Mouse (Mus musculus) forebrain, embryonic 12.5 days (tissue): Measurements from ENCODE around the gene Slc26a8. TPM values are rescaled to one million over a fixed set of nuclear protein-coding genes. Genes with fewer than 3 reads are reported as not detected.

Experiments
- ATAC-seq: fragments of 200-750 bp; cut with Nextera tagmentation; 2 replicates; pipeline ENCODE4 v1.8.0; 2017; ENCODE audit warnings: moderate TSS enrichment; ENCODE audit not compliant: low FRiP score
- H3K27ac ChIP-seq: fragments of 300-500 bp; sonication (generic); 2 replicates; pipeline ENCODE4 v1.5.1; 2016; ENCODE audit warnings: mild to moderate bottlenecking
- H3K27me3 ChIP-seq: fragments of 300-500 bp; sonication (generic); 2 replicates; pipeline ENCODE4 v1.6.1; 2016; ENCODE audit warnings: mild to moderate bottlenecking
- H3K36me3 ChIP-seq: fragments of 300-500 bp; sonication (generic); replicated peaks from 2 replicates; pipeline ENCODE4 v1.6.1; 2016; ENCODE audit warnings: mild to moderate bottlenecking
- H3K4me1 ChIP-seq: fragments of 300-500 bp; sonication (generic); 2 replicates; pipeline ENCODE4 v1.6.1; 2016
- H3K4me2 ChIP-seq: fragments of 300-500 bp; sonication (generic); 2 replicates; pipeline ENCODE4 v1.6.1; 2016; ENCODE audit warnings: mild to moderate bottlenecking, moderate library complexity
- H3K4me3 ChIP-seq: fragments of 300-500 bp; sonication (generic); replicated peaks from 2 replicates; pipeline ENCODE4 v1.5.1; 2016; ENCODE audit warnings: mild to moderate bottlenecking
- H3K9ac ChIP-seq: fragments of 300-500 bp; sonication (generic); 2 replicates; pipeline ENCODE4 v1.6.1; 2016; ENCODE audit warnings: mild to moderate bottlenecking
- H3K9me3 ChIP-seq: fragments of 300-500 bp; sonication (generic); 2 replicates; pipeline ENCODE4 v1.6.1; 2016
- WGBS: fragments of 180-500 bp; shearing (Covaris S2); methylation state at CpG from one replicate; pipeline ENCODE4 v1.1.7; 2016; 5-methylcytosine and 5-hydroxymethylcytosine counted together
- polyA plus RNA-seq: library from polyadenylated mRNA; unstranded; fragments of >200 nt; fragmentation: Nextera tagmentation; extraction: Ambion mirVana; gene quantifications from 2 replicates; pipeline ENCODE4 v1.2.1, GENCODE M21; 2016

The Slc26a8 gene
- polyA plus RNA-seq, 1 experiment from 2014 or later = 0.80 TPM

- no peak overlapping the region for H3K4me3 ChIP-seq
- H3K9ac ChIP-seq = no peak overlapping the region
- ATAC-seq = no peak
- peaks cover 7% of the 10 kb centered on the region for H3K4me1 ChIP-seq
- 91% methylated on average over 8 of the region's 8 CpGs for WGBS
- no peaks in the 10 kb centered on the region for H3K27me3 ChIP-seq
- no peaks in the 10 kb centered on the region for H3K9me3 ChIP-seq
- no peak overlapping the region for H3K4me2 ChIP-seq
- peaks cover 18% of the 10 kb centered on the region for H3K36me3 ChIP-seq
- H3K27ac ChIP-seq = no peak overlapping the region
These were observed 20.3 kb upstream of the Slc26a8 start for GRCm38 (mm10) chr17:28710291-28710688.

DNA sequence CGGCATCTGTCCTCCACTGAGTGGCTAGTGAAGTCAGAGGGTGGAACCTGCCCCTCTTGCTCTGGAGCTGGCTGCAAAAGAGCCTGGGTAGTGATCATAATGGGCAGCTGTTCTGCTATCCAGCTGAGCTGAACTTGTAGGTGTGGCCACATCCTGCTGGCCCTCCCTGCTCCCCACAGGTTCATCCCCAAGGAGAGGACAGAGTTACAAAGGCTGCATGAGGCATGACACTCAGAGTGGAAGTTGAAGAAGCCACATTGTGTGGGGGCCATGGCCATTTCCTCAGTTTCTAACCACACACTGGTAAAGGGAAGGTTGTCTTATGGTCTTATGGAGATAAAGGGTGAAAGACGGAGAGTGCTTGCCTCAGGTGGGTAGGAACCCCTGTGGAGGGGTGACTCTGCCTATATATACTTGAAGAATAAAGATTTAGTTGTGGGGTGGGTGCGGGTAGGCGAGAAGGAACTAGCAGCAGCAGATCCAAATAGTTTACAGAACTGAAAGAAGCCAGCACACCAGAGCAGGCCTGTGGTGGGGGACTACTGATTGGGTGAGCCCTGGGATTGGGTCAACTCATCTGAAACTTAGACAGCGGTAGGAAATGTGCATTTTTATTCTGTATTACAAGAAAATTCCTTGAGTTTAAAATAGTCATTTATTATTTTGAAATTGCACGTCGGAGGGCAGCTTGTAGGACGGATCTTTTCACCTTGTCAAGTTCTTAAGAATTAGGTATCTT is 19.7 kb upstream of the Slc26a8 start:
- Histone ChIP-seq H3K36me3 (peaks cover 12% of the 10 kb centered on the region), H3K27ac (0 out of 2 replicates have a peak overlapping the region, but pooled peaks have one; percentile 59), H3K4me1 (peaks cover 7% of the 10 kb centered on the region), H3K4me2 (no peak overlapping the region), H3K9ac (no peak overlapping the region), H3K27me3 (no peaks in the 10 kb centered on the region), H3K4me3 (no peak overlapping the region), H3K9me3 (no peaks in the 10 kb centered on the region)
- WGBS = 92% methylated on average over 8 of the region's 8 CpGs
- no peak for ATAC-seq

- no peak overlapping the region for H3K9ac ChIP-seq
- H3K4me1 ChIP-seq = peaks cover 7% of the 10 kb centered on the region
- no peak overlapping the region for H3K4me2 ChIP-seq
- WGBS = 64% methylated on average over 2 of the region's 2 CpGs
- no peak overlapping the region for H3K4me3 ChIP-seq
- peaks cover 5% of the 10 kb centered on the region for H3K36me3 ChIP-seq
- no peak for ATAC-seq
- H3K9me3 ChIP-seq = no peaks in the 10 kb centered on the region
- H3K27me3 ChIP-seq = no peaks in the 10 kb centered on the region
- H3K27ac ChIP-seq = no peak overlapping the region
These were observed 19.0 kb upstream of the Slc26a8 start for GRCm38 (mm10) chr17:28708989-28709388.

DNA sequence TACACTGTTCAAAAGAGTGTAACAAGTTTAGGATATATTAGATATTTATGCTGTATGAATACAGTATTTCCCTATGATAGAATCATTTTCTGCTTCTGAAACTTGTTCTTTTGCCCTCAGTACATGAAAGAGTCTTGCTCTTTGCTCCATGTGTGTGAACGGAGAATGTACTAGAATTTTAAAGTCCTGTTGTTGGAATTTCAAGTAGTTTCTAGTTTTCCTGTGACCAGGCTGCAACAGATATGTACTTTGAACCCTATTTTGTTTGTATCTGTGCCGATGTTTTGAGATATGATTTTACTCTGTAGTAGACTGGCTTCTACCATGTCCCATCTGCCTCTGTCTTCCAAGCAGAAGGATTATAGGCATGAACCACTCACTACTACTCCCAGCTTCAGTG is 17.8 kb upstream of the Slc26a8 start:
- H3K9me3 ChIP-seq = no peaks in the 10 kb centered on the region
- peaks cover 7% of the 10 kb centered on the region for H3K4me1 ChIP-seq
- no peak overlapping the region for H3K4me3 ChIP-seq
- no peak overlapping the region for H3K4me2 ChIP-seq
- 92% methylated on average over 2 of the region's 2 CpGs for WGBS
- no peaks in the 10 kb centered on the region for H3K27me3 ChIP-seq
- no peak overlapping the region for H3K27ac ChIP-seq
- no peak overlapping the region for H3K9ac ChIP-seq
- H3K36me3 ChIP-seq = no peaks in the 10 kb centered on the region
- no peak for ATAC-seq

DNA sequence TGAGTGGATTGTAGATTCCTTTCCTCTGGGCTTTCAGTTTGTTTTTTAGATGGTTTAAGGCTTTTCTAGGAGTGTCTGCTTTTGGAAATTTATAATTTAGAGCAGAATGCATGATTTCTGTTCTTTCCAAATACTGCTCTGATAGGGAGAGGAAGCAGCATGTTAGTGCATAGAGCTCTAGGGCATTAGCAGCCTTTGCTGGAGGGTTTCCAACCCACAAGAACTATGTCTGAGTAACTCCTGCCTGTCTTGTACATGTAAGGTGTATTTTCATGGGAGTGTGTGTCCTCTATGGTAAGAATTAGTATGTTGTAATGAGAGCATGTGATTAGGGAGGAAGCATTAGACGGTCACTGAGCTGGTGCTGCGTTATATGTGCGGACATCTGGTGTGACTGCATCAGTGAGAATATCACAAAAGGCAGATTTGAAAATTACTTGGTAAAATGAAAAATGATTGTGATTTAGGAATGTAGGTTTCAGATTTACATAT is 17.1 kb upstream of the Slc26a8 start:
- no peak overlapping the region for H3K4me3 ChIP-seq
- H3K9me3 ChIP-seq = no peaks in the 10 kb centered on the region
- no peak overlapping the region for H3K9ac ChIP-seq
- 93% methylated on average over 3 of the region's 3 CpGs for WGBS
- no peak overlapping the region for H3K27ac ChIP-seq
- no peak for ATAC-seq
- H3K27me3 ChIP-seq = no peaks in the 10 kb centered on the region
- peaks cover 7% of the 10 kb centered on the region for H3K4me1 ChIP-seq
- no peak overlapping the region for H3K4me2 ChIP-seq
- H3K36me3 ChIP-seq = no peaks in the 10 kb centered on the region

DNA sequence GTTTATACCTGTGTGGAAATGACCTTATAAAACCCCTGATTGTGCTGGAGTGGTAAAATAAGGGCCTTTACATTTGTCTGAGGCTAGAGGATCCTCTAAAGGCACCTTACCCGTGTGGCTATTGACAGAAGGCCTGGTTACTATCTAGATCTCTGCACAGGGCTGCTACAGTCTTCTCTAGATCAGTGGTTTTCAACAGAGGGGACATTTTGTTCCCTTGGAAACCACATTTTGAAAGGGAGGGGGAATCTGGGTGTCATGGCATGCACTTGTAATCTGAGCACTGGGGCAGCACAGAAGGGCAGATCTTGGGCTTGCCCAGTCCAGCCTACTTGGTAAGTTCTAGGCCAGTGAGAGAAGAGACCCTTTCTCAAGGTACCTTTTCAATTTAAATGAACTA is 16.7 kb upstream of the Slc26a8 start:
- H3K27ac ChIP-seq = no peak overlapping the region
- H3K4me2 ChIP-seq = no peak overlapping the region
- peaks cover 7% of the 10 kb centered on the region for H3K4me1 ChIP-seq
- no peak overlapping the region for H3K9ac ChIP-seq
- no peak overlapping the region for H3K4me3 ChIP-seq
- 53% methylated on average over 1 of the region's 1 CpGs for WGBS
- H3K36me3 ChIP-seq = no peaks in the 10 kb centered on the region
- no peaks in the 10 kb centered on the region for H3K27me3 ChIP-seq
- no peaks in the 10 kb centered on the region for H3K9me3 ChIP-seq
- ATAC-seq = no peak

DNA sequence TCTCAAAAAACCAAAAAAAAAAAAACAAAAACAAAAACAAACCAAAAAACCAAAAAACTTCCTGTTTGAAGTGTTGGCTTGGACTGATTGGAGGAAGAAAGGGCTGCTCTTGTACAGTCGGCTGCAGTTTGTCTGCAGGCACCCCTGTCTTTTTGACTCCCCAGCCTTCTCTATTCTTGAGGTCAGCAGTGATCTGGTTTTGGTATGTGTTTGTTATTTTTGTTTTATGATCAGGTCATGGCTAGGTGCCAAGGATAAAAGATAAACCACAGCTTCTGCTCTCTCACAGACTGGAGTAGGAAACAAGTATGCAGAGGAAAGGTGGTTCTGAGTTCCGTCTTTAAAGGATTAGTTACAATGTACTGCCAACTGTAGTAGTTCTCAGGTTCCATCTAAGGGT is 12.6 kb upstream of the Slc26a8 start:
- no peak overlapping the region for H3K4me2 ChIP-seq
- WGBS = 83% methylated on average over 2 of the region's 2 CpGs
- H3K4me1 ChIP-seq = peaks cover 8% of the 10 kb centered on the region
- H3K27ac ChIP-seq = no peak overlapping the region
- no peaks in the 10 kb centered on the region for H3K27me3 ChIP-seq
- no peak overlapping the region for H3K4me3 ChIP-seq
- H3K36me3 ChIP-seq = no peaks in the 10 kb centered on the region
- no peak for ATAC-seq
- no peak overlapping the region for H3K9ac ChIP-seq
- no peaks in the 10 kb centered on the region for H3K9me3 ChIP-seq

GRCm38 (mm10) chr17:28701737-28702136 is 11.7 kb upstream of the Slc26a8 start:
- WGBS = 89% methylated on average over 3 of the region's 3 CpGs
- H3K36me3 ChIP-seq = no peaks in the 10 kb centered on the region
- H3K4me2 ChIP-seq = no peak overlapping the region
- H3K27ac ChIP-seq = no peak overlapping the region
- no peaks in the 10 kb centered on the region for H3K9me3 ChIP-seq
- peaks cover 15% of the 10 kb centered on the region for H3K4me1 ChIP-seq
- H3K9ac ChIP-seq = no peak overlapping the region
- ATAC-seq = no peak
- H3K4me3 ChIP-seq = no peak overlapping the region
- H3K27me3 ChIP-seq = no peaks in the 10 kb centered on the region

DNA sequence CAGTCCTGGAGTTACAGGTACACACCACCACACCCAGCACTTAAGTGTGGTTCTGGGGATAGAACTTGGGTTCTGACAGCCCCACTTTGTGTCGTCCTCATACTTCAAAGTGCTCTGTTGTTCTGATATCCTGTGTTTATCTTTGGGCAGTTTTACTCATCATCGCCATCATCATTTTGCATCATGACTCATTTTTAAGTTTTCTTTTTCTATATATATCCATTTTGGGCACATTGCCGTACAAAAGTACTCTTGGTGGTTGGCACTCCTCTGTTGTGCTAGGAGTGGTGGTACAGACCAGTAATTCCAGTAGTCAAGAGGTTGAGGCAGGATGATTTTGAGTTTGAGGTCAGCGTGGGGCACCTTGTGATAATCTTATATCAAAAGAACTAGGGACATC is 11.1 kb upstream of the Slc26a8 start:
- no peaks in the 10 kb centered on the region for H3K36me3 ChIP-seq
- H3K27ac ChIP-seq = no peak overlapping the region
- H3K4me1 ChIP-seq = peaks cover 20% of the 10 kb centered on the region
- WGBS = 95% methylated on average over 4 of the region's 4 CpGs
- H3K9me3 ChIP-seq = no peaks in the 10 kb centered on the region
- H3K9ac ChIP-seq = no peak overlapping the region
- H3K4me3 ChIP-seq = no peak overlapping the region
- H3K27me3 ChIP-seq = no peaks in the 10 kb centered on the region
- ATAC-seq = no peak
- no peak overlapping the region for H3K4me2 ChIP-seq

DNA sequence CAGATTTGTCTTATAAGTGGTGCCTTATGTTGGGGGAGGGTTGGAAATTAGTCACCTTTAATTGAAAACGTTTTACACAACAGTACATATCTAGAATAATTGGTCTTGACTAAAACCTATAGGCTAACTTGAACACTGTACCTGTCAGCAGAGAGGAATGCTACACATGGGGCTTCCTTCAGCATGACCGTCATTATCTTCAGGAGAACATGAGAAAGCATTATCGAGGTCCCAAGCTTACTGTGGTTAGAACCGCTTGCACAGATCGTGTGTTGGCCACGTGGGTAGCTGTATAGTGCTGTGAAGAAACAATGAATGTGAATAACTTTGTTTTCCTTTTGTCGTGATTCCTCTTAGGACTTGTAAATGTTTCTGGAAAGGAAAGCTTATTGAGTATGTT is 9.8 kb upstream of the Slc26a8 start:
- ATAC-seq = no peak
- Histone ChIP-seq H3K4me3 (no peak overlapping the region), H3K27ac (no peak overlapping the region), H3K9ac (no peak overlapping the region), H3K4me1 (peaks cover 22% of the 10 kb centered on the region), H3K27me3 (no peaks in the 10 kb centered on the region), H3K36me3 (no peaks in the 10 kb centered on the region), H3K4me2 (no peak overlapping the region), H3K9me3 (no peaks in the 10 kb centered on the region)
- WGBS = 92% methylated on average over 7 of the region's 7 CpGs

GRCm38 (mm10) chr17:28698672-28699071 is 8.6 kb upstream of the Slc26a8 start:
- H3K4me3 ChIP-seq = no peak overlapping the region
- WGBS = 84% methylated on average over 2 of the region's 2 CpGs
- H3K4me1 ChIP-seq = peaks cover 24% of the 10 kb centered on the region
- no peak overlapping the region for H3K9ac ChIP-seq
- ATAC-seq = no peak
- H3K27me3 ChIP-seq = no peaks in the 10 kb centered on the region
- H3K36me3 ChIP-seq = no peaks in the 10 kb centered on the region
- no peaks in the 10 kb centered on the region for H3K9me3 ChIP-seq
- no peak overlapping the region for H3K4me2 ChIP-seq
- no peak overlapping the region for H3K27ac ChIP-seq

DNA sequence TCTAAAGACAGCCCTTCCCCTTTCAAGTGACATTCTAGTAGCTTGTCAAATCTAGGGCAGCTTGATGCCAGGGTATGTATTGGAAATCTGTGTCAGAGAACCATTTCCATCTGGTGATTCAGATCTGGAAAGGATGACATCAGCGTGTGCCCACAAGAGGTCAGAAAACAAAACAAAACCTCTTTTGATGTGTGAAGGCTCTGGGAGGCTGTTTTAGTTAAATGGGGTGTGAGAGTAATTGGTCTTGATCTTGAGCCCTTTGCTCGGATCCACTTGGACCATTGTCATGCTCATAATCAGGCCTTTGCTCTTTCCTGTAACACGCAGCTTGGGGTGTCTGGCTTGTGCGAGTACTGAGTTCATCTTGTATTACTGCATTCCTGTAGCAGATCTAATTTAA is 8.2 kb upstream of the Slc26a8 start:
- H3K4me1 ChIP-seq = peaks cover 28% of the 10 kb centered on the region
- H3K9ac ChIP-seq = no peak overlapping the region
- ATAC-seq = no peak
- no peaks in the 10 kb centered on the region for H3K36me3 ChIP-seq
- 30% methylated on average over 4 of the region's 4 CpGs for WGBS
- H3K27ac ChIP-seq = no peak overlapping the region
- no peak overlapping the region for H3K4me3 ChIP-seq
- H3K4me2 ChIP-seq = no peak overlapping the region
- no peaks in the 10 kb centered on the region for H3K27me3 ChIP-seq
- H3K9me3 ChIP-seq = no peaks in the 10 kb centered on the region
